Mouse (Mus musculus) liver, embryonic 18 days (tissue): ENCODE measurements around the gene Ugt2b35. TPM values are rescaled to one million over a fixed set of nuclear protein-coding genes. Genes with fewer than 3 reads are reported as not detected.

Source experiments
- polyA plus RNA-seq: library from polyadenylated mRNA; depleted of rRNA; stranded (reverse); fragments of >200 nt; gene quantifications from 2 replicates; pipeline ENCODE4 v1.2.3, GENCODE M21; 2012; rRNA removed

Ugt2b35 gene
- polyA plus RNA-seq, result 8.2 and 9.0 TPM in 2 replicates

GRCm38 (mm10) chr5:87000395-87001073 is at the start of gene Ugt2b35:
Gene Ugt2b35 (plus strand): TSS chr5:87000860.

Other genes starting within 250 kb of the Ugt2b35 start
- gene Ythdc1, start 196.6 kb upstream of the Ugt2b35 start, polyA plus RNA-seq, result 21.3 and 24.2 TPM in 2 replicates
- 64.5 and 71.5 TPM in 2 replicates for gene Ugt2b34, start 93.9 kb upstream of the Ugt2b35 start, polyA plus RNA-seq
- gene Ugt2b1, start 74.3 kb upstream of the Ugt2b35 start, polyA plus RNA-seq, result 1.2 and 1.9 TPM in 2 replicates
- 9.5 and 10.6 TPM in 2 replicates for gene Ugt2b36, start 91.7 kb downstream of the Ugt2b35 start, polyA plus RNA-seq
- 31.7 and 36.6 TPM in 2 replicates for gene Ugt2b5, start 139.5 kb downstream of the Ugt2b35 start, polyA plus RNA-seq